Mouse (Mus musculus) limb, embryonic 14.5 days (tissue): ENCODE data around the gene Gtpbp3. TPM values are rescaled to one million over a fixed set of nuclear protein-coding genes. Genes with fewer than 3 reads are reported as not detected.

ENCODE experiments used
- ATAC-seq: fragments of 200-750 bp; cut with Nextera tagmentation; 2 replicates; pipeline ENCODE4 v1.8.0; 2017; ENCODE audit warnings: low read depth, moderate number of reproducible peaks, moderate TSS enrichment; ENCODE audit not compliant: low FRiP score
- DNase-seq: peaks from one replicate; pipeline ENCODE4 v3.0.0-alpha.2; 2015; ENCODE audit warnings: low spot score
- H3K27ac ChIP-seq: fragments of 300-500 bp; sonication (generic); replicated peaks from 2 replicates; pipeline ENCODE4 v1.5.1; 2014; ENCODE audit warnings: low read depth, mild to moderate bottlenecking, low read length, moderate library complexity, mixed read lengths
- H3K27me3 ChIP-seq: fragments of 300-500 bp; sonication (generic); 2 replicates; pipeline ENCODE4 v1.6.1; 2014; ENCODE audit warnings: low read length, mixed read lengths; ENCODE audit not compliant: control insufficient read depth, insufficient read depth
- H3K36me3 ChIP-seq: fragments of 300-500 bp; sonication (generic); 2 replicates; pipeline ENCODE4 v1.6.1; 2014; ENCODE audit warnings: mild to moderate bottlenecking, low read length, moderate library complexity, mixed read lengths; ENCODE audit not compliant: control insufficient read depth, insufficient read depth
- H3K4me1 ChIP-seq: fragments of 300-500 bp; sonication (generic); 2 replicates; pipeline ENCODE4 v1.6.1; 2014; ENCODE audit warnings: antibody characterized with exemption, low read length, mixed read lengths; ENCODE audit not compliant: control insufficient read depth, insufficient read depth
- H3K4me2 ChIP-seq: fragments of 300-500 bp; sonication (generic); replicated peaks from 2 replicates; pipeline ENCODE4 v1.6.1; 2014; ENCODE audit warnings: low read depth, mild to moderate bottlenecking, low read length, moderate library complexity; ENCODE audit not compliant: severe bottlenecking
- H3K4me3 ChIP-seq: fragments of 300-500 bp; sonication (generic); replicated peaks from 2 replicates; pipeline ENCODE4 v1.5.1; 2014; ENCODE audit warnings: low read length
- H3K9ac ChIP-seq: fragments of 300-500 bp; sonication (generic); 2 replicates; pipeline ENCODE4 v1.6.1; 2014; ENCODE audit warnings: mild to moderate bottlenecking, low read depth, low read length, moderate library complexity; ENCODE audit not compliant: severe bottlenecking
- H3K9me3 ChIP-seq: fragments of 300-500 bp; sonication (generic); 2 replicates; pipeline ENCODE4 v1.6.1; 2016; ENCODE audit warnings: low read length; ENCODE audit not compliant: control insufficient read depth
- POLR2A ChIP-seq: fragments of 200-500 bp; IDR thresholded peaks from 2 replicates; pipeline ENCODE4 v1.8.0; 2012; ENCODE audit warnings: inconsistent platforms, mild to moderate bottlenecking, moderate library complexity, borderline replicate concordance; ENCODE audit not compliant: insufficient read depth, insufficient read length; ENCODE audit errors: extremely low read depth
- WGBS: fragments of 180-500 bp; shearing (Covaris S2); extraction: QIAGEN DNeasy Blood & Tissue Kit; methylation state at CpG from one replicate; pipeline ENCODE4 v1.1.7; 2014; 5-methylcytosine and 5-hydroxymethylcytosine counted together
- polyA plus RNA-seq, 2 experiments: library from polyadenylated mRNA; depleted of rRNA in 1 of 2; stranded (reverse) in 1 of 2; unstranded in 1 of 2; fragments of >200 nt; fragmentation: Nextera tagmentation in 1 of 2; extraction: Ambion mirVana in 1 of 2; gene quantifications; 2 replicates each; pipeline versions ENCODE4 v1.2.1 to v1.2.3; 2012 to 2014

The Gtpbp3 gene
- polyA plus RNA-seq (2012; rRNA removed): 41.6 and 59.5 TPM in 2 replicates
- polyA plus RNA-seq (2014; fragmentation: Nextera tagmentation; extraction: Ambion mirVana): 5.9 and 6.8 TPM in 2 replicates

GRCm38 (mm10) chr8:71487691-71488445, at the start of gene Gtpbp3:
Gene Gtpbp3 (plus strand): TSS chr8:71488103.
- 0 out of 2 replicates have a peak, but pooled peaks have one; percentile 29 for TF ChIP-seq POLR2A
- Histone ChIP-seq H3K9me3 (no peaks in the 10 kb centered on the region), H3K9ac (peak within 1 kb of the TSS; percentile 72), H3K4me2 (peak within 1 kb of the TSS; percentile 98), H3K4me3 (peak within 1 kb of the TSS; percentile 60), H3K27ac (peak within 1 kb of the TSS; percentile 48), H3K27me3 (no peaks in the 10 kb centered on the region), H3K4me1 (peaks cover 12% of the 10 kb centered on the region), H3K36me3 (peaks cover 30% of the 10 kb centered on the region)
- ATAC-seq (peak; percentile 48), DNase-seq (peak; percentile 82)
- 1% methylated on average over 33 of the region's 33 CpGs for WGBS

- TF ChIP-seq POLR2A: no peak
- Histone ChIP-seq H3K4me3 (no peak overlapping the region), H3K9ac (no peak overlapping the region), H3K9me3 (no peaks in the 10 kb centered on the region), H3K27me3 (no peaks in the 10 kb centered on the region), H3K27ac (no peak overlapping the region), H3K4me1 (no peaks in the 10 kb centered on the region), H3K4me2 (no peak overlapping the region), H3K36me3 (no peaks in the 10 kb centered on the region)
- ATAC-seq: 0 out of 2 replicates have a peak, but pooled peaks have one; percentile 34
- DNase-seq: peak; percentile 89
- 1% methylated on average over 7 of the region's 7 CpGs for WGBS
Measured at GRCm38 (mm10) chr8:71441404-71441803, 46.5 kb upstream of the Gtpbp3 start.

- Histone ChIP-seq H3K9me3 (no peaks in the 10 kb centered on the region), H3K4me3 (no peak overlapping the region), H3K4me1 (no peaks in the 10 kb centered on the region), H3K27ac (no peak overlapping the region), H3K9ac (no peak overlapping the region), H3K36me3 (no peaks in the 10 kb centered on the region), H3K4me2 (no peak overlapping the region), H3K27me3 (no peaks in the 10 kb centered on the region)
- no peak for ATAC-seq
- no peak for DNase-seq
- 57% methylated on average over 7 of the region's 7 CpGs for WGBS
- no peak for TF ChIP-seq POLR2A
Measured at GRCm38 (mm10) chr8:71445096-71445495, 42.8 kb upstream of the Gtpbp3 start.

DNA sequence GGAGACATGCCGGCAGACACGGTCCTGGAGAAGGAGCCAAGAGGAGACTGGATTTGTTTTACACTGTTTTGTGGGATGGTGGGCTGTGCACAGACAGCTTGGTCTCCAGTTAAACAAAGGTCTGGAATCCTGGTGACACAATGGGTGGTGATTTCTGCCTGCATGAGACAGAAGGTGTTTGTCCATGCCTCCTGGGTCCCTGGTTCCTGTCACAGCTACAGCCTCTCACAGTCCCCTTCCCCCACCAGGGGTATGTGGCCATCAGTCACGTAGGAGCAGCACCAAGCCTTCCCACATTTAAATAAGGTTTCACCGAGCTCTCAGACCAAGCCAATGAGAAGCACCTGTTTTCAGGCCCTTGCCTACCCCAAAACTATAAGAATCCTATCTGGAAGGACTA, 36.6 kb upstream of the Gtpbp3 start:
- ATAC-seq: no peak
- TF ChIP-seq POLR2A: no peak
- no peak overlapping the region for H3K9ac ChIP-seq

GRCm38 (mm10) chr8:71451777-71452176, 36.1 kb upstream of the Gtpbp3 start:
- H3K9me3 ChIP-seq: no peaks in the 10 kb centered on the region
- no peak overlapping the region for H3K4me2 ChIP-seq
- no peak for ATAC-seq
- H3K9ac ChIP-seq: no peak overlapping the region
- no peaks in the 10 kb centered on the region for H3K4me1 ChIP-seq
- no peak for TF ChIP-seq POLR2A
- no peaks in the 10 kb centered on the region for H3K27me3 ChIP-seq
- WGBS: 37% methylated on average over 11 of the region's 11 CpGs
- H3K27ac ChIP-seq: no peak overlapping the region
- DNase-seq: no peak
- H3K36me3 ChIP-seq: peaks cover 3% of the 10 kb centered on the region; the same call in 1 of the 2 replicates
- H3K4me3 ChIP-seq: no peak overlapping the region

More for the DNA sequence above, 36.6 kb upstream of the Gtpbp3 start:
- Histone ChIP-seq H3K27ac (no peak overlapping the region), H3K27me3 (no peaks in the 10 kb centered on the region), H3K9me3 (no peaks in the 10 kb centered on the region), H3K36me3 (no peaks in the 10 kb centered on the region), H3K4me1 (no peaks in the 10 kb centered on the region), H3K4me3 (no peak overlapping the region), H3K4me2 (no peak overlapping the region)
- WGBS: 66% methylated on average over 4 of the region's 4 CpGs
- no peak for DNase-seq
